Mouse (Mus musculus) limb, embryonic 14.5 days (tissue): ENCODE data around the gene Garnl3. TPM values are rescaled to one million over a fixed set of nuclear protein-coding genes. Genes with fewer than 3 reads are reported as not detected.

ENCODE experiments used
- ATAC-seq: fragments of 200-750 bp; cut with Nextera tagmentation; 2 replicates; pipeline ENCODE4 v1.8.0; 2017; ENCODE audit warnings: low read depth, moderate number of reproducible peaks, moderate TSS enrichment; ENCODE audit not compliant: low FRiP score
- DNase-seq: peaks from one replicate; pipeline ENCODE4 v3.0.0-alpha.2; 2015; ENCODE audit warnings: low spot score
- H3K27ac ChIP-seq: fragments of 300-500 bp; sonication (generic); replicated peaks from 2 replicates; pipeline ENCODE4 v1.5.1; 2014; ENCODE audit warnings: low read depth, mild to moderate bottlenecking, low read length, moderate library complexity, mixed read lengths
- H3K27me3 ChIP-seq: fragments of 300-500 bp; sonication (generic); 2 replicates; pipeline ENCODE4 v1.6.1; 2014; ENCODE audit warnings: low read length, mixed read lengths; ENCODE audit not compliant: control insufficient read depth, insufficient read depth
- H3K36me3 ChIP-seq: fragments of 300-500 bp; sonication (generic); 2 replicates; pipeline ENCODE4 v1.6.1; 2014; ENCODE audit warnings: mild to moderate bottlenecking, low read length, moderate library complexity, mixed read lengths; ENCODE audit not compliant: control insufficient read depth, insufficient read depth
- H3K4me1 ChIP-seq: fragments of 300-500 bp; sonication (generic); 2 replicates; pipeline ENCODE4 v1.6.1; 2014; ENCODE audit warnings: antibody characterized with exemption, low read length, mixed read lengths; ENCODE audit not compliant: control insufficient read depth, insufficient read depth
- H3K4me2 ChIP-seq: fragments of 300-500 bp; sonication (generic); replicated peaks from 2 replicates; pipeline ENCODE4 v1.6.1; 2014; ENCODE audit warnings: low read depth, mild to moderate bottlenecking, low read length, moderate library complexity; ENCODE audit not compliant: severe bottlenecking
- H3K4me3 ChIP-seq: fragments of 300-500 bp; sonication (generic); replicated peaks from 2 replicates; pipeline ENCODE4 v1.5.1; 2014; ENCODE audit warnings: low read length
- H3K9ac ChIP-seq: fragments of 300-500 bp; sonication (generic); 2 replicates; pipeline ENCODE4 v1.6.1; 2014; ENCODE audit warnings: mild to moderate bottlenecking, low read depth, low read length, moderate library complexity; ENCODE audit not compliant: severe bottlenecking
- H3K9me3 ChIP-seq: fragments of 300-500 bp; sonication (generic); 2 replicates; pipeline ENCODE4 v1.6.1; 2016; ENCODE audit warnings: low read length; ENCODE audit not compliant: control insufficient read depth
- POLR2A ChIP-seq: fragments of 200-500 bp; IDR thresholded peaks from 2 replicates; pipeline ENCODE4 v1.8.0; 2012; ENCODE audit warnings: inconsistent platforms, mild to moderate bottlenecking, moderate library complexity, borderline replicate concordance; ENCODE audit not compliant: insufficient read depth, insufficient read length; ENCODE audit errors: extremely low read depth
- WGBS: fragments of 180-500 bp; shearing (Covaris S2); extraction: QIAGEN DNeasy Blood & Tissue Kit; methylation state at CpG from one replicate; pipeline ENCODE4 v1.1.7; 2014; 5-methylcytosine and 5-hydroxymethylcytosine counted together
- polyA plus RNA-seq, 2 experiments: library from polyadenylated mRNA; depleted of rRNA in 1 of 2; stranded (reverse) in 1 of 2; unstranded in 1 of 2; fragments of >200 nt; fragmentation: Nextera tagmentation in 1 of 2; extraction: Ambion mirVana in 1 of 2; gene quantifications; 2 replicates each; pipeline versions ENCODE4 v1.2.1 to v1.2.3; 2012 to 2014

The Garnl3 gene
- polyA plus RNA-seq, 2 experiments, result 9.6 to 10.1 TPM

- WGBS, result 53% methylated on average over 10 of the region's 10 CpGs
- no peak overlapping the region for H3K9ac ChIP-seq
- DNase-seq, result no peak
- no peaks in the 10 kb centered on the region for H3K27me3 ChIP-seq
- H3K4me2 ChIP-seq, result no peak overlapping the region
- no peak overlapping the region for H3K27ac ChIP-seq
- ATAC-seq, result no peak
- no peaks in the 10 kb centered on the region for H3K9me3 ChIP-seq
- no peak overlapping the region for H3K4me3 ChIP-seq
- H3K36me3 ChIP-seq, result no peaks in the 10 kb centered on the region
- peaks cover 14% of the 10 kb centered on the region for H3K4me1 ChIP-seq
- TF ChIP-seq POLR2A, result no peak
These were observed 39.5 kb upstream of the Garnl3 start for GRCm38 (mm10) chr2:33170777-33171565.

GRCm38 (mm10) chr2:33169445-33169844, 38.0 kb upstream of the Garnl3 start:
- ATAC-seq, result no peak
- TF ChIP-seq POLR2A, result no peak
- H3K27me3 ChIP-seq, result no peaks in the 10 kb centered on the region
- no peaks in the 10 kb centered on the region for H3K36me3 ChIP-seq
- no peak overlapping the region for H3K4me2 ChIP-seq
- no peak for DNase-seq
- WGBS, result 67% methylated on average over 6 of the region's 6 CpGs
- no peaks in the 10 kb centered on the region for H3K9me3 ChIP-seq
- no peak overlapping the region for H3K9ac ChIP-seq
- H3K27ac ChIP-seq, result no peak overlapping the region
- no peak overlapping the region for H3K4me3 ChIP-seq
- H3K4me1 ChIP-seq, result peaks cover 30% of the 10 kb centered on the region

GRCm38 (mm10) chr2:33167060-33167459, 35.6 kb upstream of the Garnl3 start:
- H3K4me2 ChIP-seq, result no peak overlapping the region
- peaks cover 35% of the 10 kb centered on the region for H3K4me1 ChIP-seq
- H3K9me3 ChIP-seq, result no peaks in the 10 kb centered on the region
- no peak for TF ChIP-seq POLR2A
- no peak overlapping the region for H3K9ac ChIP-seq
- no peak overlapping the region for H3K27ac ChIP-seq
- ATAC-seq, result no peak
- DNase-seq, result no peak
- H3K36me3 ChIP-seq, result no peaks in the 10 kb centered on the region
- no peaks in the 10 kb centered on the region for H3K27me3 ChIP-seq
- 97% methylated on average over 3 of the region's 3 CpGs for WGBS
- no peak overlapping the region for H3K4me3 ChIP-seq

- Histone ChIP-seq H3K4me2 (no peak overlapping the region), H3K4me3 (no peak overlapping the region), H3K36me3 (no peaks in the 10 kb centered on the region), H3K27ac (peak overlapping the region; percentile 53), H3K9ac (no peak overlapping the region), H3K27me3 (no peaks in the 10 kb centered on the region), H3K4me1 (peaks cover 41% of the 10 kb centered on the region), H3K9me3 (no peaks in the 10 kb centered on the region)
- WGBS, result 25% methylated on average over 7 of the region's 7 CpGs
- TF ChIP-seq POLR2A, result no peak
- DNase-seq (peak; percentile 37), ATAC-seq (peak; percentile 37; the same call in 1 of the 2 replicates)
These were observed 34.4 kb upstream of the Garnl3 start for GRCm38 (mm10) chr2:33165710-33166374.

- no peak for ATAC-seq
- peak overlapping the region; percentile 53 for H3K27ac ChIP-seq
- H3K4me1 ChIP-seq, result peaks cover 46% of the 10 kb centered on the region
- H3K27me3 ChIP-seq, result no peaks in the 10 kb centered on the region
- DNase-seq, result no peak
- H3K9ac ChIP-seq, result no peak overlapping the region
- H3K4me2 ChIP-seq, result no peak overlapping the region
- no peaks in the 10 kb centered on the region for H3K36me3 ChIP-seq
- no peaks in the 10 kb centered on the region for H3K9me3 ChIP-seq
- TF ChIP-seq POLR2A, result no peak
- WGBS, result 29% methylated on average over 4 of the region's 4 CpGs
- no peak overlapping the region for H3K4me3 ChIP-seq
These were observed 33.8 kb upstream of the Garnl3 start for GRCm38 (mm10) chr2:33165229-33165628.
